Mouse (Mus musculus) embryonic facial prominence, embryonic 15.5 days (tissue): ENCODE results near the gene Psmd11. TPM values are rescaled to one million over a fixed set of nuclear protein-coding genes. Genes with fewer than 3 reads are reported as not detected.
A peak's percentile ranks its signal among the peaks of the same experiment; 100 is the strongest.

Experiments
- ATAC-seq: fragments of 200-750 bp; cut with Nextera tagmentation; 2 replicates; pipeline ENCODE4 v1.8.0; 2017; ENCODE audit warnings: low read depth, moderate TSS enrichment; ENCODE audit not compliant: insufficient number of reproducible peaks, low FRiP score, low TSS enrichment
- H3K27ac ChIP-seq: fragments of 300-500 bp; sonication (generic); replicated peaks from 2 replicates; pipeline ENCODE4 v1.5.1; 2015; ENCODE audit warnings: mild to moderate bottlenecking, inconsistent platforms
- H3K27me3 ChIP-seq: fragments of 300-500 bp; sonication (generic); 2 replicates; pipeline ENCODE4 v1.6.1; 2015; ENCODE audit warnings: inconsistent platforms
- H3K36me3 ChIP-seq: fragments of 300-500 bp; sonication (generic); 2 replicates; pipeline ENCODE4 v1.6.1; 2015; ENCODE audit warnings: mild to moderate bottlenecking, inconsistent platforms
- H3K4me1 ChIP-seq: fragments of 300-500 bp; sonication (generic); 2 replicates; pipeline ENCODE4 v1.6.1; 2015; ENCODE audit warnings: inconsistent platforms
- H3K4me2 ChIP-seq: fragments of 300-500 bp; sonication (generic); replicated peaks from 2 replicates; pipeline ENCODE4 v1.6.1; 2015; ENCODE audit warnings: mild to moderate bottlenecking, inconsistent platforms
- H3K4me3 ChIP-seq: fragments of 300-500 bp; sonication (generic); replicated peaks from 2 replicates; pipeline ENCODE4 v1.5.1; 2015; ENCODE audit warnings: mild to moderate bottlenecking, inconsistent platforms
- H3K9ac ChIP-seq: fragments of 300-500 bp; sonication (generic); 2 replicates; pipeline ENCODE4 v1.6.1; 2015; ENCODE audit warnings: inconsistent platforms
- H3K9me3 ChIP-seq: fragments of 300-500 bp; sonication (generic); replicated peaks from 2 replicates; pipeline ENCODE4 v1.6.1; 2016; ENCODE audit warnings: inconsistent platforms
- WGBS: fragments of 180-500 bp; shearing (Covaris S2); methylation state at CpG from one replicate; pipeline ENCODE4 v1.1.7; 2015; 5-methylcytosine and 5-hydroxymethylcytosine counted together
- polyA plus RNA-seq: library from polyadenylated mRNA; unstranded; fragments of >200 nt; fragmentation: Nextera tagmentation; extraction: Ambion mirVana; gene quantifications from 2 replicates; pipeline ENCODE4 v1.2.1, GENCODE M21; 2015

The Psmd11 gene
- polyA plus RNA-seq, 1 experiment from 2014 or later, result 308 TPM

DNA sequence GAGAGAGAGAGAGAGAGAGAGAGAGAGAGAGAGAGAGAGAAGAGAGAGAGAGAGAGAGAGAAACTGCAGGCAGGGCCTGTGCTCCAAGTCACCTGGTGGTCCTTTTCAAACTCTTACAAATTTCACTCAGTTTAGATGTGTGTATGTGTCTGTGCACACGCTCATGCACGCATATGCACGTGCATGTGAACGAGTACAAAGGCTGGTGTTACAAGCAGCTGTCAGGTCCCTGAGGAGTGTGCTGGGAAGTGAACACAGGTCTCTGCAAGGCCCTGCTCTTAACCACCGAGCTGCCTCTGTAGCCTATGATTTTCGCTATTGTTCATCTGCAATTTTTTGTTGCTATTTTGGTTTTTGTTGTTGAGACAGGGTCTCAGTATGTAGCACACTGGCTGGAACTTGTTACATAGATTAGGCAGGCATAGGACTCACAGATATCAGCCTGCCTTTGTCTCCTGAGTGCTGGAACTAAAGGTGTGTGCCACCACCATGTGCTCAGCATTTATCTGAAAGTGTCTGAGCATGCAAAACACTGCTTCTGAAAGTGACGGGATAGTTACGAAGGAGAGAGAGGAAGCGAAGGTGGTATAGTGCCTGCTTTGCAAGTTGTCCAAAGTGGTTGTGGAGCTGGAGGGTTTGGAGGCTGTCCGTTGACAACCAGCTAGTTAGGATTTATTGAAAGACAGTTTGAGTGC lies 69.0 kb downstream of the Psmd11 start:
- 70% methylated on average over 10 of the region's 10 CpGs for WGBS
- no peak for ATAC-seq

DNA sequence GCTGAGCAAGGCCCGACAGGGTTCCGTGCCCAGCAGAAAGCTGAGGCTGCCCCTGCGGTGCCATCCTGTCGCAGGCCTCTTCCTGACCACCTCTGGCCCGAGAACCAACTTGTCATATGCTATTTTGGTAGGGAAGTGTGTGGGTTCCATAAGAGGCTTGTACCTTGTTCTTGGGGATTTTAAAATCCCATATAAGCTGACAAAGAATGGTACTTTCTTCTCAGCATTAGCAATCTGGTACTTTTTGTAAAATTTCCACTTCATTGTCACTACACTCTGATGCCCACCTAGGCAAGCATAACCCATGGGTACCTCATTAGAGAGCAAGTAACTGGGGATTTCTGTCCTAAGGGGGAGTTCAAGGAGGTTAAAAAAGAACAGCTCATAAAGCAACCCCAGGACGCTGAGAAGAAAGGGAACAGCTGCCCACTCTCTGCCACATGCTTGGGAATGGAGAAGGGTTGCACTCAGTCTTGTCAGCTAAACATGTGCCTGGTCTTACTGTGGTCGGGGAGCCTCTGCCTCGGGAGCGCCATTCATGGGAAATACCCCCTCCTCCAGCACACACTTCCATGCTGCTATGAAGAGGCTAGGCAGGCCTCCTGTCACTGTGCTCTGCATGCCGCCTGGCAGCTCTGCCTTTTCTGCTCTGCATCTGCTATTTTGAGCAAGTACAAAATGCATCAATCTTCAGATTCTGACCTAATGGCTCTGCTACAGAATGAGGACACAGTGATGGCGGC lies 70.1 kb downstream of the Psmd11 start:
- Histone ChIP-seq H3K27me3 (no peaks in the 10 kb centered on the region), H3K4me3 (no peak overlapping the region), H3K9ac (no peak overlapping the region), H3K36me3 (no peaks in the 10 kb centered on the region), H3K4me2 (no peak overlapping the region), H3K27ac (peak overlapping the region; percentile 56), H3K9me3 (no peaks in the 10 kb centered on the region), H3K4me1 (peaks cover 18% of the 10 kb centered on the region)
- peak; percentile 49; the same call in 1 of the 2 replicates for ATAC-seq
- WGBS, result 63% methylated on average over 11 of the region's 11 CpGs

More for the DNA sequence above, 69.0 kb downstream of the Psmd11 start:
- H3K9me3 ChIP-seq, result no peaks in the 10 kb centered on the region
- no peaks in the 10 kb centered on the region for H3K36me3 ChIP-seq
- no peaks in the 10 kb centered on the region for H3K27me3 ChIP-seq
- H3K9ac ChIP-seq, result no peak overlapping the region
- H3K4me3 ChIP-seq, result no peak overlapping the region
- H3K4me2 ChIP-seq, result no peak overlapping the region
- peaks cover 17% of the 10 kb centered on the region for H3K4me1 ChIP-seq
- no peak overlapping the region for H3K27ac ChIP-seq

DNA sequence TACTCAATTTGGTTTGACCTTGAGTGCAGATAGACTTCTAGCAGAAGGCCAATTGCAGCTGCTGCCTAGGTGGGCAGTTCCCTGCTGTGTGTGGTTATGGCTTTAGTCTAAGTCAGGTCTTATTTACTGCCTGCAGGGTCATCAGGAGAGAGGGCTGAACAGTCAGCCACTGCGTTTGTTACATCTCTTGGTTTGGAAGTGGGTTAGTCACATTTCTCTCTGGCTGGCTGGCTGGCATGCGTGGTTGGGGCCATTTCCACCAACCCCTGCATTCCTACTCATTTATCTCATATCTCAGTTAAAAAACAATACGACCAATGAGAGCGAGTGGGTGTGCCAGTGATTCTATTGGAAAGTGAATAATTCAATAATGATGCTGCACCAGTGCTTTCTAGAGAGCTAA lies 71.1 kb downstream of the Psmd11 start:
- Histone ChIP-seq H3K4me3 (no peak overlapping the region), H3K4me2 (no peak overlapping the region), H3K9me3 (no peaks in the 10 kb centered on the region), H3K27me3 (no peaks in the 10 kb centered on the region), H3K27ac (no peak overlapping the region), H3K4me1 (peaks cover 28% of the 10 kb centered on the region), H3K36me3 (no peaks in the 10 kb centered on the region), H3K9ac (no peak overlapping the region)
- ATAC-seq, result no peak
- 69% methylated on average over 4 of the region's 4 CpGs for WGBS

DNA sequence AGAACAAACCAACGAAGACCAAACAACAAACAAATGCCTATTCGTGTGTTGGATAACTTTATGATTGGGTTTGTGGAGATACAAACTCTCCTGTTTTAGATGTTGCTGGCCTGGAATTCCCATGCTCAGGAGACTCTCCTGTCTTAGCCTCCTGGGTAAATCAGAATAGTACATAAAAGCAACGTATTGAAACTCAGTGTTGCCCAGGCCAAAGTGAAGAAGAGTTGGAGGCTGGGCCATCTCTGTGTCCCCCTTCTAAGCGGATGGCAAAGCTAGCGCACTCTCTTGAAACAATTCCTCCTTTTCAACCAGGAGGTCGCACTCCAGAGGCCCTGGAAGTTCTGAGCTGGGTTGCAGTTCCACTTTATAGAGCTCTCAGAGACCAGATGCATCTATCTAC lies 74.9 kb downstream of the Psmd11 start:
- WGBS, result 88% methylated on average over 6 of the region's 6 CpGs
- Histone ChIP-seq H3K4me2 (no peak overlapping the region), H3K9ac (no peak overlapping the region), H3K27ac (no peak overlapping the region), H3K4me3 (no peak overlapping the region), H3K36me3 (no peaks in the 10 kb centered on the region), H3K9me3 (no peaks in the 10 kb centered on the region), H3K27me3 (no peaks in the 10 kb centered on the region), H3K4me1 (peaks cover 27% of the 10 kb centered on the region)
- no peak for ATAC-seq

DNA sequence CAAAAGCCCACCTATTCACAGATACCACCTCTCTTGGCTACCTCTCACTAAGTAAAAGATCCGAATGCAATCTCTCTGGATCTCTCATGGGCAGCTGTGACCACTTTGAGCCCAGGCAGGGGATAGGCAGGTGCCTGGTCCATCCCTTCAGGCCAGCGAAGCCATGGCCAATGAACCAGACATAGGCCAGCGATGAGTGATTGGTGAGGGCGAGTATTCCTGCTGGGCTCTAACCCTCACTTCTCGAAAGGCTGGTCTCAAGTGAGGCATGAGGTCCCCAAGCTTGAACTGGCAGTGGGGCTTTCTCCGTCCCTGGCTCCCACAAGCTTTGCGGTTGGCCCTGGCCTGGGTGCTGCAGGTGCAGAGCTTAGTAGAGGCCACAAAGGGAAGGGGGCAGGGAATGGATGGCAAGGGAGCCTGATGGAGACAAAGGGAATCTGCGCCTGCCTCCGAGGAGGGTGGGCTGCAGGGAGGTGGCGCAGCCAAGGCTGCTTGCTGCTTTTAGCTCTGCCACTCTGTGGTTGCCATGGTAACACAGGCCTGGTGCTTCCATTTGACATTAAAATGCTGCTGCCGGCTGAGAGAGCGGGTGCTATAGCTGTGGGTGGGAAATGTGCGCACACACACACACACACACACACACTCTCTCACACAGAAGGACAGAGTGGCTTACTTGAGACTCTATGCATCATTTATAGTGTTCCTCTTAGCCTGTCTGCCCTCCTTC lies 75.5 kb downstream of the Psmd11 start:
- Histone ChIP-seq H3K27ac (0 out of 2 replicates have a peak overlapping the region, but pooled peaks have one; percentile 17), H3K36me3 (no peaks in the 10 kb centered on the region), H3K4me1 (peaks cover 29% of the 10 kb centered on the region), H3K9me3 (no peaks in the 10 kb centered on the region), H3K27me3 (no peaks in the 10 kb centered on the region), H3K9ac (no peak overlapping the region), H3K4me3 (no peak overlapping the region), H3K4me2 (0 out of 2 replicates have a peak overlapping the region, but pooled peaks have one; percentile 17)
- WGBS, result 31% methylated on average over 13 of the region's 13 CpGs
- ATAC-seq, result 0 out of 2 replicates have a peak, but pooled peaks have one; percentile 26

DNA sequence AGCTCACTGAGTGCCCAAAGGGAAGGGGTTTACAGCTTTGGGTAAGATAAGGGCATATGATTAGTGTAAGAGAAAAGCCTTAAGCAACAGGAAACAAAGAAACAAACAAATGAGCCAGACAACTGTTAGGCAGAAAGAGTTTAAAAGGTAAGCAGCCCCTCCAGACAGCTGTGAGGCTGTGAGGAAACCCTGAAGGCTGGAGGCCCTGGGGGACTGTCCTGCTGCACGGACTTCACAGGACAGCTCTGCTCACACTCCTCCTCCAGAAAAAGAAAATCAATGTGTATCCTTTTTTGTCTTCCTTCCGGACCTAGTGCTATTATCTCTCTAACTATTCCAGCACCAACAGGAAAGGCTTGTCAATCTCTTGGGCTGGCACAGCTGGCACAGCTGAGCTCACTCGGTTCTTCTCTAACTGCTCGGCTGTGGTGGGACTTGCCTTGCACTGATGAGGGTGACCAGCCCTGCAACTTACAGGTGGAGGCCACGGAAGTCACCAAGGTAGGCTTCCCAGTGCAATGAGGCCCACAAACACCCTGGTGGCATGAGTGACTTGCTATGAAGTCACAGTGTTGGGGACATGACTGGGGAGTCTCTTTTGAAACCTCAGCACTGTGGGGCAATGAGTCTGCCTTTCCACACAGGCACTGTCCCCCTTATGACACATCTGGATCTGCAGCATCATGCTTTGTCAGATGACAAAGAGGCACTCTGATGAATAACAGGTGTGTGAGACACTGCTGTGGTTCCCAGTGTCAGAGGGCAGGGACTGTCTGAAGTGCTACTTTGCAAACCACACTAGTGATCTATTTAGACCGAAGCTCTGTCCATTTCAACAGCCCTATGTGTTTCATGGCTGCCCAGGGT lies 76.3 kb downstream of the Psmd11 start:
- H3K9ac ChIP-seq, result peak overlapping the region; percentile 18; the same call in 1 of the 2 replicates
- no peak overlapping the region for H3K4me2 ChIP-seq
- 0 out of 2 replicates have a peak overlapping the region, but pooled peaks have one; percentile 17 for H3K27ac ChIP-seq
- WGBS, result 30% methylated on average over 6 of the region's 6 CpGs
- no peaks in the 10 kb centered on the region for H3K27me3 ChIP-seq
- H3K4me3 ChIP-seq, result no peak overlapping the region
- H3K36me3 ChIP-seq, result no peaks in the 10 kb centered on the region
- no peaks in the 10 kb centered on the region for H3K9me3 ChIP-seq
- ATAC-seq, result no peak
- peaks cover 28% of the 10 kb centered on the region for H3K4me1 ChIP-seq

DNA sequence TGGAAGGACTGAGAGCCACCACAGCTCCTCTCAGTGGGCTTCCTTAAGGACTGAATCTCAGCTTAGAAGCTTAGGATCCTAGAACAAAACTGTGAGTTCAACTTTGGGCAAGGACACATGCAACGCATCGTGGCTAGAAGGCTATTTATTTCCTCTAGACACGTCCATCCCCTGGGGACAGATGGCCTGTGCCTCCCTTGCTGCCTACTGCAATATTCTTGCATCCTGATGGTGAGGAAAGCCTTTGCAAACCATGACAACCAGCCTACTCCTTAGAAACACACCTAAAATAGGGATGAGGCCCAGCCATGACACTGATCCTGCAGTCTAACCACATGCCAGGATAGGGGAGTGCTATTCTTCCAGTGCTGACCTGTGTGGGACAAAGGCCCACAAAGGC lies 77.2 kb downstream of the Psmd11 start:
- no peak overlapping the region for H3K27ac ChIP-seq
- 76% methylated on average over 3 of the region's 3 CpGs for WGBS

DNA sequence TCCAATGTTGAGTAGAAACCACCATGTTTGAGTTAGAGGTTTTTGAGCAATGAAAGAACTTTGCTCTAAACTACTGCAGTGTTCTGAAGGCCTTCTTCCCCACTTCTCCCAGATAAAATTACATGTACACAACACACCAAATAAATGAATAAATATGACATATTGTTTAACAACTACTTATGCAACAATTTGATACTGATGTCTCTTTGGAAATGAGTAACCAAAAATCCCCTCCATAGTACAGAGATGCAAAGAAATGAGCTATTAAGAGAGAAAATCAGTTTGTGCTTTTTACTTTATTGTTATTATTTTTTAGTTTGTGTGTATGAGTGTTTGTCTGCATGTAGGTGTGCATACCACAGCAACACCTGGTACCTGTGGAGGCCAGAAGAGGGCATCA lies 78.1 kb downstream of the Psmd11 start:
- no peak overlapping the region for H3K9ac ChIP-seq
- H3K4me3 ChIP-seq, result no peak overlapping the region
- no peaks in the 10 kb centered on the region for H3K36me3 ChIP-seq
- peaks cover 27% of the 10 kb centered on the region for H3K4me1 ChIP-seq
- H3K4me2 ChIP-seq, result no peak overlapping the region
- no peak overlapping the region for H3K27ac ChIP-seq
- no peak for ATAC-seq
- no peaks in the 10 kb centered on the region for H3K9me3 ChIP-seq
- no peaks in the 10 kb centered on the region for H3K27me3 ChIP-seq

More for the DNA sequence above, 77.2 kb downstream of the Psmd11 start:
- peaks cover 27% of the 10 kb centered on the region for H3K4me1 ChIP-seq
- no peak overlapping the region for H3K9ac ChIP-seq
- H3K9me3 ChIP-seq, result no peaks in the 10 kb centered on the region
- H3K36me3 ChIP-seq, result no peaks in the 10 kb centered on the region
- H3K4me3 ChIP-seq, result no peak overlapping the region
- ATAC-seq, result no peak
- no peaks in the 10 kb centered on the region for H3K27me3 ChIP-seq
- no peak overlapping the region for H3K4me2 ChIP-seq

DNA sequence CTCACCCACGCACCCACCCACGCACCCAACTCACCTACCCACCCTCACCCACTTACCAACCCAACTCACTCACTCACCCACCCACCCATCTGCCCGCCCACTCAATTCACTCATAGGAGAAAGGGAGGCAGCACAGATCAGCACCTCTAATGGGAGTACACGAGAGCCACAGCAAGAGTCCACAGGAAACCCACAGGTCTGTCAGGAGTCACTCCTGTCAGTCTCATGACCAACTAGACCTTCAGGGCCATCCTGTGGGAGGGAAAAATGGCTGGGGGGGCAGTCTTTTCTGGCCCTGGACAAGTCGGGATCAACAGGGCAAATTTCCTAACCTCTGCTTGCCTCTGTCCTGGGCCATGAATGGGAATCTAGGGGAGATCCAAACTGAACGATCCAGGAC lies 79.4 kb downstream of the Psmd11 start:
- H3K36me3 ChIP-seq, result no peaks in the 10 kb centered on the region
- ATAC-seq, result no peak
- H3K9me3 ChIP-seq, result no peaks in the 10 kb centered on the region
- WGBS, result 87% methylated on average over 6 of the region's 6 CpGs
- no peak overlapping the region for H3K9ac ChIP-seq
- no peak overlapping the region for H3K4me3 ChIP-seq
- H3K4me2 ChIP-seq, result no peak overlapping the region
- H3K4me1 ChIP-seq, result peaks cover 31% of the 10 kb centered on the region
- no peaks in the 10 kb centered on the region for H3K27me3 ChIP-seq
- H3K27ac ChIP-seq, result no peak overlapping the region

DNA sequence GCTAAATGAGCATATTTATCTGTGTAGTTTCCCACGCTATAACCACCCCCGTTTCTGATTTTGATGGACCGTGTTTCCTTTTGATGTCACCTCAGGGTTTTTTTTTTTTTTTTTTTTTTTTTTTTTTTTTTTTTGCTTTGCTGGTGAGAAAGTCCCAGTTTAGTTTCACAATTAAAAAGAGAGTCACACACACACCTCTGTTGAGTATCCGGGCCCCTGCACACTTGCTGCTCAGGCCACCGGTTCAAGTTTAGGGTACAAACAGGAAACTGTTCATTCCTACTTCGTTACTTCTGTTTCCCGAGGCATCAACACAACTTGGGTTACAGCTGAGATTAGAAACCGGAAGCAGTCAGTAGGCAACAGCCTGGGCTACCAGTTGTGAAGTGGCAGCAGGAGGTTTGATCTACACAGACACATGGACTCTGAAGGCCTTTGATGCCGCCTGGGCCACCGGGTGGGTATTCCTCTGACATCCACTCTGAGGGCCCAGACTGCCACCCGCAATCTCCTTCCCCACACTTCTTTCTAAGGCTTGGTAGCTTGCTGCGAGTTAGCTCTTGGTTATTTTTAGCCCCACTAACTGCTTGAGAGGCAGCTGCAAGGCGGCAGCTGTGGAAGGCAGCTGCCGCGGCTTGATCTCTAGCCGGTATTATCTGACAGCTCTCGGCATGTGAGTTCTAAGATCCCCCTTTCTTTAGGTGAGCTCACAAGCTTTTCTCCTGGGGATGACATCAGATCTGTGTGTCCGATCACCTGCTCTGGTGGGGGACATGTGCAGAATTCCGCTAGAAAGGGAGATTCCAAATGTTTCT lies 80.2 kb downstream of the Psmd11 start:
- Histone ChIP-seq H3K27ac (0 out of 2 replicates have a peak overlapping the region, but pooled peaks have one; percentile 17), H3K27me3 (no peaks in the 10 kb centered on the region), H3K4me3 (no peak overlapping the region), H3K4me1 (peaks cover 29% of the 10 kb centered on the region), H3K9me3 (no peaks in the 10 kb centered on the region), H3K9ac (no peak overlapping the region), H3K4me2 (no peak overlapping the region), H3K36me3 (no peaks in the 10 kb centered on the region)
- 27% methylated on average over 19 of the region's 19 CpGs for WGBS
- ATAC-seq, result peak; percentile 24; the same call in 1 of the 2 replicates
